11 mouse cellular contexts compared by ENCODE assay signal in the genomic region with DNA sequence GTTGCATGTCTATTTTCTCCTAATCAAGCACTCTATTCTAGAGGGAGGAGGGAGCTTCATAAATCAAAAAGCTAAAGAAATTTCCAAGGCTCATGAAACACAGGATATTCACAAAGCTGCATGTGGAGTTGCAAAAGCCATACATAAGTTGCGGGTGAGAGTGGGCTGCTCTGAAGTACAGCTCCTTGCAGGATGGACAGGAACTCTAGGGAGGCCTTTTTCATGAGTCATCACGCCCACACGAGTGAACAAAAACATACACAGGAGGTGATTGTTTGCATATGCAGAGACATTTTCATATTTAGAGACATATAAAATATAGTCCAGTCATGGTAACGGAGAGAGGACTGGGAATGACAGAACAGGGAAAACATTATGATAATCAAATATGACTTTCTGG.
"Had no signal": no experiment of that assay in that cellular context is flagged by ENCODE, and none has a peak within 500 bp of the region (broad histone marks: within the 10 kb centered on the region; RNA-seq: fewer than 3 reads in every experiment).

No protein-coding gene starts in this region.

- H3K27me3 ChIP-seq: limb, embryonic 13.5 days; midbrain, embryonic 12.5 days; stomach, embryonic 15.5 days had no signal

- H3K4me3 ChIP-seq: limb, embryonic 13.5 days; midbrain, embryonic 12.5 days; stomach, embryonic 15.5 days had no signal

- H3K4me2 ChIP-seq: limb, embryonic 13.5 days; midbrain, embryonic 12.5 days; stomach, embryonic 15.5 days had no signal

- H3K9me3 ChIP-seq: limb, embryonic 13.5 days; midbrain, embryonic 12.5 days; stomach, embryonic 15.5 days had no signal

- ATAC-seq: midbrain, embryonic 16.5 days had no signal

- H3K9ac ChIP-seq: limb, embryonic 13.5 days; liver, embryonic 14.5 days; midbrain, embryonic 12.5 days; stomach, embryonic 15.5 days had no signal

- H3K36me3 ChIP-seq: limb, embryonic 13.5 days; midbrain, embryonic 12.5 days; stomach, embryonic 15.5 days had no signal

- H3K27ac ChIP-seq: limb, embryonic 13.5 days; liver, embryonic 14.5 days; midbrain, embryonic 12.5 days; stomach, embryonic 15.5 days had no signal

- H3K4me1 ChIP-seq: limb, embryonic 13.5 days; midbrain, embryonic 12.5 days; stomach, embryonic 15.5 days had no signal

- DNase-seq: kidney, postnatal 10 days; kidney, postnatal 4 days; left cerebral cortex, postnatal 4 days; lung, adult 18-20 months; thymus, adult 2 months; thymus, postnatal 25 days had no signal
